Mouse (Mus musculus): ENCODE measurements at regions not wholly inside any gene's neighbourhood (a gene's known extent, or its start where the extent isn't known, plus 50 kb on each side); places are given as distances from the start of the nearest gene placed in this dataset.
A peak's percentile ranks its signal among the peaks of the same experiment; 100 is the strongest.

DNA sequence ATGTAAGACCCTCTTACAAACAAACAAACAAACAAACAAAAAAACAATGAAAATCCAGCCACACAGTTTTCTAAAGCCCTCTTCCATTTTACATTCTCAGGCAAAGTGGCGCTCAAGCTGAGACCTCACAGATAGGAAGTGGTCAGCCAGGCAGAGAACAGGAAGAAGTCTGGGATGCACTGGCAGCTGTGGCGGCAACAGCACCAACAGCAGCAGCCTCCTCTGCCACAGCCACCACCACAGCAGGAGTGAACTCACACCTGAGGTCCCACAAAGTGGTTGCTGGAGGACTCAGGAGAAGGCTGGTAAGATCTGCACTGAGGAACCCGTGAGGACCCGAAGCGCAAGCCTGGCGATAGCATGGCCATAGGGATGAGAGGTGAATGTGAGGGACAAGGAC is 156.3 kb downstream of the Grm4 start:
- Histone ChIP-seq H3K27ac (no peak overlapping the region), H3K4me1 (replicated peaks; ENCODE audit: control insufficient read depth, insufficient read depth, low read length) (no peaks in the 10 kb centered on the region), H3K27me3 (ENCODE audit: control insufficient read depth, insufficient read depth, low read length) (no peaks in the 10 kb centered on the region), H3K36me3 (replicated peaks; ENCODE audit: control insufficient read depth, insufficient read depth) (no peaks in the 10 kb centered on the region), H3K4me2 (replicated peaks) (no peak overlapping the region), H3K4me3 (replicated peaks; ENCODE audit: low read length) (no peak overlapping the region), H3K9ac (no peak overlapping the region), H3K9me3 (ENCODE audit: control insufficient read depth, low read length) (no peaks in the 10 kb centered on the region)
- no peak for ATAC-seq (ENCODE audit: low FRiP score)
- 94% methylated on average over 6 of the region's 6 CpGs for WGBS
- DNase-seq (ENCODE audit: low spot score) = no peak

DNA sequence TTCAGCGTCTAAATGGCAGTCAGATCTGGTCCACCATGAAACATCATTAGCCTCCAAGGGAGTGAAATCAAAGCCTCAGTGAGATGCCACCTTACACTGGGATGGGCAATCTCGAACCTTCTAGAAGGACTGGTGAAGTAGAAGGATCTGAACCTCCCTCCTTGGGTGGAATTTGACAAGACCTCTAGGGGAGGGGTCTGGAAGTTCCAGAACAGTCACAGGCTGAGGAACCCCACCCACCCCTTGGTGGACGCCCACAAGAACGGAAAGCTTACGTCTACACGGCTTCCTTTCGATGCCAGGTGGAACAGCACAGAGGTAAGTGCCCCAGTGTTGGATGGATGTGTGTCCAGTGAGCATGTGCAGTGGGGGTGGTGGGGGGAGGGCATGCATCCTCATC is 156.9 kb downstream of the Grm4 start:
- no peak overlapping the region for H3K9ac ChIP-seq
- no peak overlapping the region for H3K4me2 ChIP-seq (replicated peaks)
- ATAC-seq (ENCODE audit: low FRiP score) = no peak
- no peak overlapping the region for H3K27ac ChIP-seq
- no peaks in the 10 kb centered on the region for H3K4me1 ChIP-seq (replicated peaks; ENCODE audit: control insufficient read depth, insufficient read depth, low read length)
- H3K4me3 ChIP-seq (replicated peaks; ENCODE audit: low read length) = no peak overlapping the region
- H3K36me3 ChIP-seq (replicated peaks; ENCODE audit: control insufficient read depth, insufficient read depth) = no peaks in the 10 kb centered on the region
- 91% methylated on average over 7 of the region's 7 CpGs for WGBS
- DNase-seq (ENCODE audit: low spot score) = no peak
- H3K27me3 ChIP-seq (ENCODE audit: control insufficient read depth, insufficient read depth, low read length) = no peaks in the 10 kb centered on the region
- H3K9me3 ChIP-seq (ENCODE audit: control insufficient read depth, low read length) = no peaks in the 10 kb centered on the region

DNA sequence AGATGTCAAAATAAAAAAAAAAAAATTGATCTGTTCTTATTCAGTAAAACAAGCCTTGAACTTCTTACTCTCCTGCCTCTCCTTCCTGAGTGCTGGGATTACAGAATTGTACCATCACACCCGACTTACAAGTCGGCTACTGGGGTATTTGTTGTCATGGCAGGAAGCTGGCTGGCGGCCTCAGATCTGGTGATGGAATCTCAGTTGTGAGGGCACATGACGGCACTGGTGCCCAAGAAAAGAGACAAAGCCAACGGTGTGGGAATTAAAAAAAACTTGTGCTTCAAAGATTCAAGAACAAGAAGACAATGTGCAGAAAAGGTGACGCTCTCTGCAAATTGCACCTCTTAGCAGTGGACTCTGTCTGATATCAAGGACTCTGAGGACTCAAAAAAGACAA is 157.3 kb downstream of the Grm4 start:
- no peaks in the 10 kb centered on the region for H3K9me3 ChIP-seq (ENCODE audit: control insufficient read depth, low read length)
- DNase-seq (ENCODE audit: low spot score) = no peak
- ATAC-seq (ENCODE audit: low FRiP score) = no peak
- no peak overlapping the region for H3K9ac ChIP-seq
- no peaks in the 10 kb centered on the region for H3K4me1 ChIP-seq (replicated peaks; ENCODE audit: control insufficient read depth, insufficient read depth, low read length)
- no peak overlapping the region for H3K27ac ChIP-seq
- H3K4me2 ChIP-seq (replicated peaks) = no peak overlapping the region
- H3K4me3 ChIP-seq (replicated peaks; ENCODE audit: low read length) = no peak overlapping the region
- H3K36me3 ChIP-seq (replicated peaks; ENCODE audit: control insufficient read depth, insufficient read depth) = no peaks in the 10 kb centered on the region
- H3K27me3 ChIP-seq (ENCODE audit: control insufficient read depth, insufficient read depth, low read length) = no peaks in the 10 kb centered on the region
- WGBS = 80% methylated on average over 6 of the region's 6 CpGs

DNA sequence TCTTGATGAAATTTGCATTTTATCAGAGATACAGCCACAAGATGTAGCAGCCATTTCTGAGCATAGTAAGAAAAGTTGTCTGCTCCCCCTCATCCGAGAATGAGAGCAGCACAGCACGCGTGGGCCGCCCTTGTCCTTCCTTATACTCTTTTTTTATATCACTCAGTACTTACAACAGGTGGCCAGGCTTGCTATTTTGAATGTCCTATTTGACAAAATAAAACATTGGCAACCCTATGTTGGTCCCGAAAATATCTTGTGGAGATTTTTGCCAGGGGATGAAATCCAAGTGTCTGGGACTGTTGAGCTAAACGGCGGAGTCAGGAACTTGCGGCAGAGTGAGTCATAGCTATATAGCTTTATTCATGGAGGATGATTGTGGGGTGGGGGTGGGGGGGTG is 158.0 kb upstream of the Lemd2 start:
- Histone ChIP-seq H3K27ac (no peak overlapping the region), H3K4me2 (replicated peaks) (no peak overlapping the region), H3K4me3 (replicated peaks; ENCODE audit: low read length) (no peak overlapping the region), H3K4me1 (replicated peaks; ENCODE audit: control insufficient read depth, insufficient read depth, low read length) (no peaks in the 10 kb centered on the region), H3K27me3 (ENCODE audit: control insufficient read depth, insufficient read depth, low read length) (no peaks in the 10 kb centered on the region), H3K9me3 (ENCODE audit: control insufficient read depth, low read length) (no peaks in the 10 kb centered on the region), H3K9ac (no peak overlapping the region), H3K36me3 (replicated peaks; ENCODE audit: control insufficient read depth, insufficient read depth) (no peaks in the 10 kb centered on the region)
- DNase-seq (ENCODE audit: low spot score) (no peak), ATAC-seq (ENCODE audit: low FRiP score) (no peak)
- WGBS = 95% methylated on average over 8 of the region's 8 CpGs

DNA sequence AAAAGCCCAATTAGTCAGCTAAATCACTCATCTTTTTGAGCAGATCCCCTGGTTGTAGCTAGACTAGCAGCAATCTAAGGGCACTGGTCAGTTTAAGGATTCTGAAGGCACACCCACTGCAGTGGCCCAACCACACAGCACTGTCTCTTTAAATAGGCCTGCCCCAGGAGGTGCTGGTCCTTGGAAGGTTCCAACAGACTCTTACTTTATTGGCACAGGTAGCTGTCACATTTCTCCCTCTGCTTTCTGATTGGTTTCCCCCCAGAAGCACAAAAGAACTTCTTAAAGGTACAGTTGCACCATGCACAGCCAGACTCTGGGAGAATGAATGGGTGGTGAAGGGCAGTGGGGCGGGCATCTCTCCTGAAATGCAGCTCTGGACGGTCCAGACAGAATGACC is 157.1 kb upstream of the Lemd2 start:
- Histone ChIP-seq H3K4me3 (replicated peaks; ENCODE audit: low read length) (no peak overlapping the region), H3K36me3 (replicated peaks; ENCODE audit: control insufficient read depth, insufficient read depth) (no peaks in the 10 kb centered on the region), H3K27me3 (ENCODE audit: control insufficient read depth, insufficient read depth, low read length) (no peaks in the 10 kb centered on the region), H3K9me3 (ENCODE audit: control insufficient read depth, low read length) (no peaks in the 10 kb centered on the region), H3K4me2 (replicated peaks) (no peak overlapping the region), H3K27ac (no peak overlapping the region), H3K9ac (no peak overlapping the region), H3K4me1 (replicated peaks; ENCODE audit: control insufficient read depth, insufficient read depth, low read length) (no peaks in the 10 kb centered on the region)
- peak; percentile 45 for DNase-seq (ENCODE audit: low spot score)
- 0 out of 2 replicates have a peak, but pooled peaks have one; percentile 40 for ATAC-seq (ENCODE audit: low FRiP score)
- WGBS = 64% methylated on average over 2 of the region's 2 CpGs

DNA sequence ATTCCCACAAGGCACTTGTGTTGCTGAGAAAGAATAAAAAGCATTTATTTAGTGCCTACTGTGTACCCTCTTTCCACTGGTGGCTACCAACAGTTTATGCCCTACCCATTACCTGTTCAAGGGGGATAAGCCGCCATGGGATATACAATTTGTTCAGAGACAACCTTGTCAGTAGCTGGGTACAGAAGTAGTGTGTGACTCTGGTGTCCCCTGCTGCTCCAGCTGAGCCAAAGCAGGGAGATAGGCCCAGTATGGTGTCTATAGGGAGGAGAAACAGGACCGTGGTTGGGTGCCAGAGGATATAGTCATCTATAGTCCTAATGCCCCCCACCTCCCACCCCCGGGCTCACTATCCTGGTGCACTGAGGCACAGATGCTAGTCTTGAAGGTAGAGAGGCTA is 152.6 kb upstream of the Lemd2 start:
- no peak for ATAC-seq (ENCODE audit: low FRiP score)
- 91% methylated on average over 3 of the region's 3 CpGs for WGBS
- Histone ChIP-seq H3K9me3 (ENCODE audit: control insufficient read depth, low read length) (no peaks in the 10 kb centered on the region), H3K9ac (no peak overlapping the region), H3K36me3 (replicated peaks; ENCODE audit: control insufficient read depth, insufficient read depth) (no peaks in the 10 kb centered on the region), H3K4me2 (replicated peaks) (no peak overlapping the region), H3K4me3 (replicated peaks; ENCODE audit: low read length) (no peak overlapping the region), H3K4me1 (replicated peaks; ENCODE audit: control insufficient read depth, insufficient read depth, low read length) (no peaks in the 10 kb centered on the region), H3K27ac (no peak overlapping the region), H3K27me3 (ENCODE audit: control insufficient read depth, insufficient read depth, low read length) (no peaks in the 10 kb centered on the region)
- no peak for DNase-seq (ENCODE audit: low spot score)

DNA sequence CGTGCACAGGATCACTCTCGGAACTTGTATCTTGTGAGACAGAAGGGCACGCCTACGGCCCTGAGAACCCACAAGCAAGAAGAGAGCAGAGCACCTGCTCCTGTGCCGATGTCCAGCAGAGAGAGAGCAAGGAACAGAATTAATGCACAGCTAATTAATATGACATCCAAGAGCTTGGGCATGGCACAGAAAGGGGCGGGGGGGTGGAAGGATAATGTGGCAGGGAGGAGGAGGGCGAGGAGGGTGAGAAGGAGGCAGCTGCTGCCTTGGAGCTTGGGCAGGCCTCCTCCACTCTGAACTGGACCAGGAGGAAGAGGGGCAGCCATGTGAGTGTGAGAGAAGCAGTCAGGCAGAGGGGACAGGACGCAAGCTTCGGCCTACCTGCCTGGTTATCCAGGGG is 151.4 kb upstream of the Lemd2 start:
- Histone ChIP-seq H3K4me2 (replicated peaks) (no peak overlapping the region), H3K9ac (no peak overlapping the region), H3K4me3 (replicated peaks; ENCODE audit: low read length) (no peak overlapping the region), H3K27me3 (ENCODE audit: control insufficient read depth, insufficient read depth, low read length) (no peaks in the 10 kb centered on the region), H3K36me3 (replicated peaks; ENCODE audit: control insufficient read depth, insufficient read depth) (no peaks in the 10 kb centered on the region), H3K4me1 (replicated peaks; ENCODE audit: control insufficient read depth, insufficient read depth, low read length) (no peaks in the 10 kb centered on the region), H3K9me3 (ENCODE audit: control insufficient read depth, low read length) (no peaks in the 10 kb centered on the region), H3K27ac (no peak overlapping the region)
- WGBS = 67% methylated on average over 9 of the region's 9 CpGs
- DNase-seq (ENCODE audit: low spot score) (no peak), ATAC-seq (ENCODE audit: low FRiP score) (no peak)

DNA sequence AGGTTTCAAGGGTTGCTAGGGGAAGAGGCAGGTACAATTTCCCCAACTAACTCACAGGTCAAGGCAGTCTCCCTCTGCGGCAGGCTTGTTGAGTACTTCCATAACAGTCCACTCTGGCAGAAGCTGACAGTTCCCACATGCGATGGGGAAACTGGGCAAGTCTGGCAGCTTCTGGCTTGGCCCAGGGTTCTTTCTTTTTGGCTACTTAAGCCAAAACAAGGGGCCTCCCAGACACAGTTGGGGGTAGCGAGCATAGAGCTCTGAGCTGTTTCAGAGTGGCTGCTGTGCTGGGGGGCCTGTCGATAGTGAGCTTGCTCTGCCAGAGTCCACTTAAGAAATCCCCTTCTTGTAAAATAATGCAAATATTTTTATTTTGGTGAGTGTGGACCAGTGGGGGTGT is 150.8 kb upstream of the Lemd2 start:
- 83% methylated on average over 4 of the region's 4 CpGs for WGBS
- Histone ChIP-seq H3K36me3 (replicated peaks; ENCODE audit: control insufficient read depth, insufficient read depth) (no peaks in the 10 kb centered on the region), H3K4me1 (replicated peaks; ENCODE audit: control insufficient read depth, insufficient read depth, low read length) (no peaks in the 10 kb centered on the region), H3K27me3 (ENCODE audit: control insufficient read depth, insufficient read depth, low read length) (no peaks in the 10 kb centered on the region), H3K9ac (no peak overlapping the region), H3K27ac (no peak overlapping the region), H3K9me3 (ENCODE audit: control insufficient read depth, low read length) (no peaks in the 10 kb centered on the region), H3K4me2 (replicated peaks) (no peak overlapping the region), H3K4me3 (replicated peaks; ENCODE audit: low read length) (no peak overlapping the region)
- no peak for DNase-seq (ENCODE audit: low spot score)
- ATAC-seq (ENCODE audit: low FRiP score) = no peak

DNA sequence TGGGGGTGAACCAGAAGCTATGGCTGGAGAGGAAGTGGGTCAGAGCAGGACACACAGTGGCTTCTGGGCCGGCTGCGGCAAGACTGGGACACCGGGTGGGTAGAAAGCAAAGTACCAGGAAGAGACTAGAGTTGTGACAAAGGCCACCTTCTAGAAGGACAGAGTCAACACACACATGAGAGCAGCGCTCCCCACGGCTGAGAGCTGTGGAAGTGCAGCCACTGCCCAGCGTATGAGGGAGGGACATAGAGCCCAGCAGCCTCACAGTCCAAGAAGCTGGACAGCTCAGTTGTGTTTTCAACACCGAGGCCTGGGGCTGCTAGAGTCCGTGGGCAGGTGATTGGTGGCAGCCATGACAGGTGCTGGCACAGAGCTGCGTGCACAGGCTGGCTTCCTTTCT is 145.6 kb upstream of the Lemd2 start:
- 95% methylated on average over 9 of the region's 9 CpGs for WGBS
- H3K4me1 ChIP-seq (replicated peaks; ENCODE audit: control insufficient read depth, insufficient read depth, low read length) = no peaks in the 10 kb centered on the region
- ATAC-seq (ENCODE audit: low FRiP score) (no peak), DNase-seq (ENCODE audit: low spot score) (no peak)
- H3K9ac ChIP-seq = no peak overlapping the region
- no peaks in the 10 kb centered on the region for H3K27me3 ChIP-seq (ENCODE audit: control insufficient read depth, insufficient read depth, low read length)
- no peaks in the 10 kb centered on the region for H3K9me3 ChIP-seq (ENCODE audit: control insufficient read depth, low read length)
- no peak overlapping the region for H3K4me2 ChIP-seq (replicated peaks)
- H3K4me3 ChIP-seq (replicated peaks; ENCODE audit: low read length) = no peak overlapping the region
- no peaks in the 10 kb centered on the region for H3K36me3 ChIP-seq (replicated peaks; ENCODE audit: control insufficient read depth, insufficient read depth)
- H3K27ac ChIP-seq = no peak overlapping the region

DNA sequence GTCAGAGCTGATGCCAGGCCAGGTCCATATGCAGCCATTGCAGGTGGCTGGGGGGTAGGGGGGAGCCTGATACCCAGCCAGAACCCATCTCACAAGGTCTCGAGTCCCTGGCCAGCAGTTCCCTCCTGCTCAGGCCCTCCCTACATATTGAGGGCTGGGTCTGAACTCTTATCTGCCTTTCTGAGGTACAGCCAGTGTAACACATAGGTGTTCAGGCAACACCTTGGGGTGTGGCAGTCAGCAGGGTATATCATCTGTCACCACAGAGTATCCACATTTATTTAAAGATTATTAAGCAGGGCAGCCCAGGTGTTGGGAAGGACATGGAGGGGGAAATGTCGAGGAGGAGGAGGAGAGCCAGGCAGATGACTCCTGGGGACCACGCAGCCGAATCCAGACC is 145.2 kb upstream of the Lemd2 start:
- Histone ChIP-seq H3K4me1 (replicated peaks; ENCODE audit: control insufficient read depth, insufficient read depth, low read length) (no peaks in the 10 kb centered on the region), H3K9me3 (ENCODE audit: control insufficient read depth, low read length) (no peaks in the 10 kb centered on the region), H3K4me2 (replicated peaks) (no peak overlapping the region), H3K9ac (no peak overlapping the region), H3K36me3 (replicated peaks; ENCODE audit: control insufficient read depth, insufficient read depth) (no peaks in the 10 kb centered on the region), H3K27me3 (ENCODE audit: control insufficient read depth, insufficient read depth, low read length) (no peaks in the 10 kb centered on the region), H3K27ac (no peak overlapping the region), H3K4me3 (replicated peaks; ENCODE audit: low read length) (no peak overlapping the region)
- DNase-seq (ENCODE audit: low spot score) (no peak), ATAC-seq (ENCODE audit: low FRiP score) (no peak)
- WGBS = 88% methylated on average over 4 of the region's 4 CpGs
